Mouse (Mus musculus) lung, postnatal 10 days (tissue): ENCODE data around the gene Ulk1.
"Not testable (repeated sequence)": the region's sequence is repeated elsewhere in the genome, so short reads cannot be mapped to it uniquely, and the experiment has no call there.

Experiments used
- DNase-seq: peaks from one replicate; pipeline ENCODE4 v3.0.0; 2021

Gene Ulk1

DNA sequence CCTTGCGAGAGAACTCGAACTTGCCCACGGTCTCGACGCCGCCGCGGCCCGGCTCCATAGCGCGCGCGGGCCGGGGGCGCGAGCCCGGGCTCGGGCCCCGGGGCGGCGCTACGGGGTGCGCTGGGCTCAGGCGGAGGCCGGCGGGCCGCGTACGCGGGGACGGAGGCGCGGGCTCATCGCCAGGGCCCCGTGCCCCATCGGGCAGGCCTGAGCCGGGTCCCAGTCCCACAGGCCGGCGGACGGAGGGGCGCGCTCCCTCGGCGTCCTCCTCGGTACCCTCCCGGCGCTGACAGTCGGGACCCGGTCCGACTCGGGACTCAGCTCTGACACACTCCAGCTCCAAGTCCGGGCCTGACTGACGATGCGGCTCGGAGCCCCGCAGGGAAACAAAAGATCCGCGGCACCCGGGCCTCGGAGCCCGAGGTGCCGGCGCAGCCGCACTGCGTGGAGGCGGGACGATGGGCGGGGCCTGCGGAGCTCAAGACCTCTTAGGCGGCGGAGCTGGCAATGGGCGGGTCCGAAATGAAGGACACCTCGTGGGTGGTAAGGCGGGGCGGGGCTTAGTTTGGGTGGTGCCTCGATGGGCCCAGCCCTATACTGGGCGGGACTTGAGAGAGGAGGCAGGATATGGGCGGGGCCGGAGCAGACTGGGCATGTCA is at the start of gene Ulk1:
Gene Ulk1 (minus strand): TSS at position 431 of the 659 bp plus-strand sequence.
- peak; percentile 100 for DNase-seq

DNA sequence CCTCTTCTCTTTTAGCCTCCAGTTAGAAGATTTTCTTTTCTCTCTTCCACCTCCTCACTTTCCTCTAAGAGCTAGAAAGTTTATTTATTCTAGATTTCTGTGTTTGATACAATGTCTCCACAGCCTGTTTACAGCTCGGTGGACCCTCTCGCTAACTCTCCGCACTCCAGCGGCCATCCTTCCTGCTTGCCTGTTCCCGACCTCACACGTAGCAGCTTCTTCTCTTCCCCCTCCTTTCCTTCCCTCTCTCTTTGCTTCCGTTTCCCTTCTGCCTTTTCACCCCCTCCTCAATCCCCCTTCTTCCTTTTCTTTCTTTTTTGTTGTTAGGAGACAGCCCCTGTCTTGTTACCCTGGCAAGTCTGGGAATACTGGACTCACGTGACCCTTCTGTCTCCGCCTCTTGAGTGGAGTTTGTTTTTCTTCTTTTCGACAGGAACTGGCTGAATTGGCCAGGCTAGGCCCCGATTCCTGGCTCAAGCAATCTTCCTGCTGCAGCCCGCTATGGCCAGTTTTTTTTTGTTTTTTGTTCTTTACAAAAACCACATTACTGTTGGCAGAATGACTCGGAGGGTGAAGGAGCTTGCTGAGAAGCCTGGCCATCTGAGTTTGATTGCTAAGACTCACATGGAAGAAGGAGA is 49.2 kb upstream of the Ulk1 start:
- peak; percentile 92 for DNase-seq

DNA sequence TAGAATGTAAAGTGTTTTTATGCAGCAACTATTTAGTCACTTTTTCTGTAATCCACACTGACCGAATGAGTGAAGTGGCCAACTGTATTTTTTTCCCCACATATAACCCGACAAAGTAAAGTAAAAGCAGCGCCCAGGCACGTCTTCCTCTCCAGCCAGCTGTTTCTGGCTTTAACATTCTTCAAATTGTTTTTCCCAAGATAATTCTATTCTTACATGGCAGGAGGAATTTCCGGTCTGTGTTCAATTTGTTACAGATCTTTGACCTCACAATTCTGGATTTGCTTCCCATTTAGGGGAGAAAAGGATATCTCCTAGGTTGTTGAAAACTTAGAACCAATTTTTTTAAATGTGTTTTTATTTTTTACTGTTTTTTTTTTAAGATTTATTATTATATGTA is 47.2 kb upstream of the Ulk1 start:
- no peak for DNase-seq

DNA sequence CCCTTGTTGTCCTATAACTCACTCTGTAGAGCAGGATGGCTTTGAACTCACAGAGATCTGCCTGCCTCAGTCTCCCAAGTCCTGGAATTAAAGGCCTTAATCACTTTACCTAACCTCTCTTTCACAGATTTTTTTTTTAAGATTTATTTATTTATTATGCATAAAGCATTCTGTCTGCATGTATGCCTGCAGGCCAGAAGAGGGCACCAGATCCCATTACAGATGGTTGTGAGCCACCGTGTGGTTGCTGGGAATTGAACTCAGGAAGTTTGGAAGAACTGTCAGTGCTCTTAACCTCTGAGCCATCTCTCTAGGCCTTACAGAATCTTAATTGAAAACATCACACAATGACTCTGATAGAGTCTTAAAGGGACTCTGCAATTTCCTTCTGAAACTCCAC is 43.1 kb upstream of the Ulk1 start:
- DNase-seq, result no peak

DNA sequence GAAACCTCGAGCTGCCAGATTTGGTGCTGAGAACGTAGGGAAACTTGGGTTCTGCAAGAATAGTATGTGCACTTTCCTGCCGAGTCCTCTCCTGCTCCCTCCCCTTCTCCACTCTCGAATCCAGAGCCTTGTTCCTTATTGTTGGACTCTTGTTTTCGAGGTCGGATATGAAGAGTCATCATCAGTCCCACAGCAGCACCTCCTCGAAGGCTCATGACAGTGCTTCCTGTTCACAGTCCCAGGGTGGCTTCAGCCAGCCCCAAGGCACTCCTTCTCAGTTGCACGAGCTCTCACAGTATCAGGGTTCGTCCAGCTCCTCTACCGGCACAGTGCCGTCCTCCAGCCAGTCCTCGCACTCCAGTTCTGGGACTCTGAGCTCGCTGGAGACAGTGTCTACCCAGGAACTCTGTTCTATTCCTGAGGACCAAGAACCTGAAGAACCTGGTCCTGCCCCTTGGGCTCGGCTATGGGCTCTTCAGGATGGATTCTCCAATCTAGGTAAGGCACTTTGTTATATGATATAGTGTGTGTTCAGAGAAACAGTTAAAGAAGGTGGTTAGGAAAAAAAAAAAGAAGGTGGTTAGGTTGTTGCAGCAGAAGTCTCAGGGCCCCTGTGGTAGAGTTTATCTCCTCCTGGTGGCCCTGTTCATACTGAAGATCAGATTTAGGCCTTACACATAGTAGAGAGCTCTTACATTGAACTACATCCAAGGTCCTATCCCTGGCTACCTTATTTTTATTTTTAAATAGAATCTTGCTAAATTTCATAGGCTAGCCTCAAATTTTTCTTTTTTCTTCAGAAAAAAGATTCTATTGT is 31.4 kb upstream of the Ulk1 start:
- DNase-seq, result no peak

DNA sequence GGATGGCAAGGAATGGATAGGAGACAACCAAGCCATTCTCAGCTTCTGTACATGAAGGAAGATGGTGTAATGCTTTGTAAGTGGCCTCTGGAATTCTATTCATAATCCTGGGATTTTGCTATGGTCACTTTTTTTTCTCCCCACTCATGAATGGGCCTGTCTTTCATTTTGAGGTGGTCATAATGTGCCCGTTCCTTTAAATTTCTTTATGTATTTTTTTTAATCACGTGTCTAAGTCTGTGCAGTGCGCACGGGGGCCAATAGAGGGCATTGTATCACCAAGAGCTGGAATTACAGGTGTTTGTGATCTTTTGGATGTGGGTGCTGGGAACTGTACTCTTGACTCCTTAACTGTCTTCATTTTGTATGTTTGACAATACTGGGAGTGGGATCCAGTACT is 30.6 kb upstream of the Ulk1 start:
- DNase-seq, result peak; percentile 66

DNA sequence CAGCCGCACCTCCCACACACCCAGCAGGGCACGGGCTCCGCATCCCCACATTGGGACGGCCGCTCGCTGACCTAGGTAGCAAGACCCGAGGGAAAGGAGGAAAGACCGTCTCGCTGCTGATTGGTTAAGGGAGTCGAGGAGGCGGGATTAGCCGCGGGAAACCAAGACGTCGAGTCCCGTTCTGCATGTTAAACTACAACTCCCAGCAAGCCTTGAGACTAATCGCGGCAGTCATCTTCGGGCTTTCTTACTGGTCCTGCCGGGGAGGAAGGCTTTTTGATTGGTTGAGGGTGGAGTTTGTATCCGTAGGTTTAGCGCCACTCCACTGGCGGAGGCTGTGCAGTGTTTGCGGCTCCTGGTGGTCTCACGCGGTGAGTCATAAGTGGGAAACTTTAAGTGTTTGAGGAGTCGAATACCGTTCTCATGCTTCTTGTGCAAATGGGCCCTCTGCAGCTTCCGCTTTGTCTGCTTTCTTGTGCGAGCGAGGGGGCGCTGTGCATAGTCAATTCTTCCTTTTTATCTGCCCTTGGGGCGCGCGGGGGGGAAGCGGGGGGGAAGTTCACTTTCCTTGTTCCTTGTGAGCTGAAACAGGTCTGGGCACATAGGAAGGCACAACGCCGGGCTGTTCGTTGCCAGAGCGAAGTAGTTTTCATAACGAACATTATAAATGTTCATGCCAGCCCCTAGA is 29.9 kb upstream of the Ulk1 start, which contains the start of the genes Hscb and Chek2:
Gene Hscb (minus strand): TSS at position 100 of the 688 bp plus-strand sequence.
Gene Chek2 (plus strand): TSS at position 302 of the 688 bp plus-strand sequence.
- peak; percentile 99 for DNase-seq

DNA sequence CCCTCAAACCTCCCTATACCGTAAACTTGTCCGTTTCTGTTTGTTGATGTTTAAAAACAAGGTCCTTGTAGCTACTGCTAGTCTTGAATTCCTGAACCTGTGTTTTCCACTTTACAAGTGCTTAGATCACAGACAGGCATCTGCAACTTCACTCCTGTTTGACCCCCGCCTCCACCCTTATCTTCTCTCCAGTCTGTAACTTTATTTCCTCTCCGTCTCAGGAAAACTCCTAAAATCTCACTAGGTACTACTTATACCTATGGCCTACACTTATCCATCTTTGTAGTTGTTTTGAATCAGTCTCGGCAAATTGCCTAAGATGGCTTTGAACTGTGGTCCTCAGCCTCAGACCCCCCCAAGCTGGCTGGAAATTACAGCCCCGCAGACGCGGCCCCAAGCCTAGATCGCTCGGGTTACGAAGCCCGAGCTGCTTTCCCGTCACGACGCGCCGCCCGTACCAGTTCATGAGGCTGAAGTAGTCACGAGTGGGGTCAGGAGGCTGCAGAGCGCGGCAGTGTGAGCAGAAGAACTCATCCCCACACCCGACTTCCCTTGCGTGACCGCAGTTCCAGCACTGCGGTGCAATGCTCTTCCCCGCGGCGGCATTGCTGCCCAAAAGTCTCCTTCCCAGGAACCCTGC is 29.3 kb upstream of the Ulk1 start:
- DNase-seq, result no peak

DNA sequence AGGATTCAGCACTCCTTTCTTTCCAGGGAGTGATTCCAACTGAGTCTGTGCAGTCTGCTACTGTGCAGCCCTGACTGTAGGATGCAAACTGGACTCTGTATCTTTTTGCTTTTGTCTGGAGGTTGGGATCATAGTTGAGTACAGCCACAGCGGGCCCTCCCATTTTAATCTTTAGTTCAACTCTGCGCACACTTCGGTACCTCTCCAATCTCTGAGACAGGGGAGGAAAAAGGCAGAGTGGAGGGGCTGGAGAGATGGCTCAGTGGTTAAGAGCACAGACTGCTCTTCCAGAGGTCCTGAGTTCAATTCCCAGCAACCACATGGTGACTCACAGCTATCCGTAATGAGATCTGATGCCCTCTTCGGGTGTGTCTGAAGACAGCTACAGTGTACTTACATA is 28.1 kb upstream of the Ulk1 start:
- not testable (repeated sequence) for DNase-seq

DNA sequence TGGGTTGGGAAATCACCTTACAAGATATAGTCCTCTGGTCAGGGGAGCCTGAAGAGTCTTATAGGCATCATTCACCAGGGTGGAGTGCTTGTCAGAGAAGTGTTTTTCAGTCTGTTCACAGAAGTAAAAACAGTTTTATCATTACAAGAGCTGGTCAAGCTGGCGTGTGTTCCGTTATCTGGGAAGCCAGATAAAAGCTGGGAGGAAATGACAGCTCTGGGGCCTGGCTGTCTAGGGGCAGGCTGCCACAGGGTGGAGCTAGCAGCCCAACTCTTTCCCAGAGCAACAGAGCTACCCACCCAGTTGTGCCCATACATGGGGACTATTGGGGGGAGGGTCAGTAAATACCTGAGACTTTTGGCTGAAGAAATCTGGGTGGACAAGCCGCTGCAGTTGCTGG is 26.1 kb upstream of the Ulk1 start:
- DNase-seq, result peak; percentile 81

DNA sequence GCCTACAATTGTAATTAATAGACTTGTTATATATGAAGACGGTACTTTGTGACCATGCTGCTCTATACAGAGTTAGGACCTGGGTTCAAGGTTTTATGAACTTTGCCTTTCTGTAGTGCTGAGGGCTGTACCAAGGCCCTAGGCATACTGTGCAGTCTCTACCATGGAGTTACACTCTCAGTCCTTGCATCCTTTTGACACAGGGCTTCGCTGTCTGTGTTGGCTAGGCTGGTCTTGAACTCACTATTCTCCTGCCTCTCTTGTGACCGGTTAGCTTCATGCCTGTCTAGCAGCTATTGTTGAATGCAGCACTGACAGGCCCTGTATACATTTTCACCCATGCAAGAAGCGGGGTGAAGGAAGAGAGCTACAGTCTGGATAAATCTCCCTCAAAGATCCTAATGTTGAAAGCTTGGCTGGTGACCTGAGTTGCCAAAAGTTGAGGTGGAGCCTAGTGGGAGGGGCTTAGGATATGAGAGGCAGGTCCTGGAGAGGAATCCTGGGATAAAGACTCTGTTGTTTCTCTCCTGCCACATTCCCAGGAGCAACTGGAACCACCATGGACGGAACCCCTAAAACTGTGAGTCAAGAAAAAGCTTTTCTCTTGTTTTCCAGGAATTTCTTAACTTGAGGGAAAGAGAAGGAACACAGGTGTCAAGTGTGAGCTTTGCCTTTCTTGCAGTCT is 21.3 kb upstream of the Ulk1 start:
- DNase-seq, result no peak

DNA sequence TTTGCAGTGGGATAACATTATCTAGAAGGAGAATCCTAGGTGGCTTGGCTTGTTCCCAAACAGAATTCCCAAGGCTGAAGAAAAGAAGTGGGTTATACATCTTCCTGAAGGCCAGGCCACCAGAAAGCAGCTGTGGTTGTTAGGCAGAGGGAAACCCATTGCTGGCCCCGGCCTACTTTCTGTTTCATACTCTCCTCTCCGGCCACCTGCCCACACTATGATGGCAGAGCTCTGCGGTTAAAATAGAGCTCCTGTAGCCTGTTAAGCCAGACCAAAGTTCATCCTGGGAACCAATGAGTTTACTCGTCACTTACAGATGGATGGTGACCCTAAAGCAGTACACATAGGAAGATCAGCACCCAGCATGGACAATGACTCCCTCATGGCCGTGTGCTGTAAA is 17.7 kb upstream of the Ulk1 start:
- no peak for DNase-seq

DNA sequence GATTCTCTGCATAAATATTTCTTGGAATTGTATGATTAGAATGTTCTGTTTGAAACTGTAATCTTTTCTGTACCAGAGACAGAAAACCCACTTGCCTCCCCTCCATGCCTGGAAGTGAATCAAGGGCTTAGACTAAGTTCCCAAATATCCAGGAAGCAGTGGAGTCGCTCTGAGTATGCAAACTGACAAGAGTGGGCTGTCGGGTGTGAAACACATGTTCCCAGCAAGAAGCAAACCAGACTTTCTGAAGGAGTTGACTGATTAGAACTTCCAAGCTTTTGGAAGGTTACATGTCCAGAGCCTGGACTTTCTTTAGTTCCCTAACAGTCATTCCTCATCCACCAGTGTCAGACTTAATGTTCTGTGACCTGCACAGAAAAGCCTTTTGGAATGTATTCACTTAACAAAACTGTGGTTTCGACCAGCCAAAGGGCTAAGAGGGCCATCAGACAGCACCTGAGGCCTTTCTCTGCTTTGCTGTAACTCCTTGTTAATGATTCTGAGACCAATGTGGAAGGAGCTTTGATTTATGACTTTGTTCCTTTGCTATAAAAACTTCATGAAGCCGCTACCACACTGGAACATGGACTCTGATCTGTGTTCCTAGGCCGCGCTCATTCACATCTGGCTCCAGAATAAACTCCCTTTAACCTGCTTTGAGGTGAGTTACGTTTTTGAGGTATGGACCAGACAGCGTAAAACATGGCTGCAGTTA is 17.0 kb upstream of the Ulk1 start:
- DNase-seq, result no peak

DNA sequence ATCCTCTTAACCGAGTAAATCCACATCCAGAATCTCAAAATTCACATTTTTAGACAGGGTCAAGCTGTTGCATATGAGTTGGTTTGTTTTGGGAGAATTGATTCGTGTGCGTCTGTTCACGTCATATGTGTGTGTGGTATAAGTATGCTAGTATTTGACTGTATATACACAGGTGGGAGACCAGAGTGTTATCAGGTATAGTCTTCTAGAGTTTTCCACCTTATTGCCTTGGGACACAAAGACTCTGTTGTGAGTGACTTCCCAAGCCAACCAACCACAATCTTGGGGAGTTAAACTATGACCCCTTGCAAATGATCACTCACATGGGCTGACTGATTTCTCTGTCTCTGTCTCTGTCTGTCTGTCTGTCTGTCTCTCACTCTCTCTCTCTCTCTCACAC is 14.5 kb upstream of the Ulk1 start:
- no peak for DNase-seq

DNA sequence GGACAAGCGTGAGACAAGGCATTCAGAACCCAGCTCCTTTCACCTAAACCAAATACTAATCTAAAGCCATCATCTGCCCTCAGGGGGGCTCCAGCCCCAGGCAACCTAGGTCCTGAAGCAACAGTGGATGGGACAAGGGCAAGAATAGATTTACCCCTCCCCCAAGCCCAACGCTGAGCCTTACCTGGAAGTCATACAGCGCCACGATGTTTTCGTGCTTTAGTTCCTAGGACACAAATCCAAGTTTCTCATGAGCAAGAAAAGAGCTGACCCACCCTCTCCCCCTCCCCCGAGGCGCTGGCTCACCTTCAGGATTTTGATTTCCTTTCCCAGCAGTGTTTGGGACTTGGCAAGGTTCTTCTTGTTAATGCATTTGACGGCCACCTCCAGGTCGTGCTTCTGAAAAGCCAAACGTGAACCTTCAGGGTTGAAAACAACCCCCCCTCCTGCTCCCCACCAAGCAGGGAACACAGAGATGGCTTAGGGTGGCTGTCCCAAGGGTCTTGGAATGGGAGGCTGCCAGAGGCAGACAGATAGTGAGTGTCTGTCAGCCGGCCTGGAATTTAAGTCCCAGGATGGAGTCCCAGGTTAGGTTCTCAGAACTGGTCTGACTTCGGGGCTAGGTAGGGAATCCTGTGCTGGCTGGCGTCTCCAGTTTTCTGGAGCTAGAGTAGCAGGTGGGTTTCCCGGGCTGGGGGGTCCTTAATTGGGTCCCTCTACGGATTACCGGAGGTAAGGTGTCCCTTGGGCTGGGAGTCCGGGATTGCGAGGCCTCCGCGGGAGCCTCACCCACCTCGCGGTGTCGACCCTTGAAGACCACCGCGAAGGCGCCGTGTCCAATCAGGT is 853 bp downstream of the Ulk1 start:
- DNase-seq, result peak; percentile 45

DNA sequence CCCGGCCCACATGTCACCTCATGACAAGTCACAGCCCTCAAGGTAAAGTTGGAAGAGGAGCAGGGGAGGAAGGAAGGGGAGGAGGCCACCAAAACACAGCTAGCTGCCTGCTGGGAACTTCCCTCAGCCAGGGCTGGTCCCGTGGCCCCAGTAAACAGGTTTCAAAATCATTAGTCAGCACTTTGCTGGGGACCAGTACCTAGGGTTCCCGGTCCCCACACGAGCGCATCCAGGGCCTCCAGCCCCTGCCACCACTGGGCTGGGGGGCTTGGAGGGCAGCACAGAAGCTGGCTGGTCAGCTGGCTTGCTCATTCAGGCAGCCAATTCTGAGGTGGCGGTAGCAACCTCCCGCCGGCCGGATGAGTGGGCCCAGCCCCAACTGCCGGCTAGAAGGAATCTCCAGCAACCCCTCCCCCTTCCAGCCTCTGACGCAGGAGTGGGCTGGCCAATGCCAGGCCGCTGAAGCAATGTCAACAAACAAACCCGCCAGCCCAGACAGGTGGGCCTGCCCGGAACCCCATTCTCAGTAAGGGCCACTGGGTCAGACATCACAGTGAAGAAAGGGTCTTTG is 1.8 kb downstream of the Ulk1 start:
- DNase-seq, result peak; percentile 95

DNA sequence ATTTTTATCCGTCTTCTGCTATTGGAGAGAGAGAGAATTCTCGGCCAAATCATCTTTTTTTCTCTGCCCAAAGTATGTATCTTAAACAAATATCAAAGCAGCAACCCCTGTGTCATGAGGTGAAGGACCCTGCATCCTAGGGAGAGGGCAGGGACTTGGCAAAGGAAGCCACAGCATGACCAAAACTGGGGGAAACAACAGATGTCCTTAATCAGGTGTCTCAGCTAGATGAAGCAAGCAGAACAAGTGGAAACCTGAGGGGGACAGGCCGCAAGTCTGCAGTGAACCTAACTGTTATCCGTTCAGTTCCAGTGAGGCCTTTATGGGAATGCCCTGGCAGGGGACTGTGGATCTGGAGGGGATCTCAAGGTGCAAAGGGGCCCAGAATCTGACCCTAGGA is 2.4 kb downstream of the Ulk1 start:
- no peak for DNase-seq

DNA sequence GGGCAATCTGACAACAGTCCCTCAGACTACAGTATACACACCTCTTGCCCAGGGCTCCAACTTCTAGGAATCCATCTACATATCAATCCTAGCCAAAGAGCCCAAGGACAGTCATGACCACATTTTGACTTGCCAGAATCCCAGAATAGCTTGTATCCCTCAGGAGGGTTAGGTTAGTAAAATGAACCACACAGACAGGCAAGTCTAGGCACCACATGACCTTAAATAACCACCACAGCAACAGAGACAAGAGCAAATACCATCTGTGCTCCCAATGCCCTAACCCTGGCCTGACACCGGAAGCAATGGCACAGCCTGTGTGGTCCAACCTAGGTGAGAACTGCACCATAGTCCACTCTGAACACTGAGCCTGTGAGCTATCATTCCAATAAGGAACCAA is 3.2 kb downstream of the Ulk1 start:
- no peak for DNase-seq

DNA sequence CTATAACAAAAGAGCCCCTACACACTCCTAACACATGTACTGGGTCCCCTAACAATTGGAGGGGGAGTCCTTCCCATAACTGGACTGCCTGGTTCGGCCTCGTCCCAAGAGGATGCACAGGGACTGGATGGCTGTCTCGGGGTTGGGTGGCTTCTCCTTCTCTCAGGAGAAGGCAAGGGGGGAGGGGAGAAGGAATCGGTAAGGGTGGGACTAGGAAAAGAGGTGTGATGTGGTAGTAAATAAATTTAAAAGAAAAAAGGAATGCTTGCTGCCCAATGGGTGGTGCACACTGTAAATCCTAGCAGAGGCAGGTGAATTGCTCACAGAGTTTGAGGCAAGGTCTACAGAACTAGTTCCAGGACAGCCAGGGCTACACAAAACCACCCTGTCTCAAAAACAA is 3.7 kb downstream of the Ulk1 start:
- DNase-seq, result no peak
